Mouse (Mus musculus): ENCODE data around the gene Zfp273. TPM values are rescaled to one million over a fixed set of nuclear protein-coding genes. Genes with fewer than 3 reads are reported as not detected.
A peak's percentile ranks its signal among the peaks of the same experiment; 100 is the strongest.
"Not testable (repeated sequence)": the region's sequence is repeated elsewhere in the genome, so short reads cannot be mapped to it uniquely, and the experiment has no call there.

The Zfp273 gene
- polyA plus RNA-seq (2015; fragmentation: Nextera tagmentation; extraction: Ambion mirVana), result 1.3 and 1.4 TPM in 2 replicates

GRCm38 (mm10) chr13:67813710-67814660, at the start of gene Zfp273:
Gene Zfp273 (plus strand): TSS chr13:67813740.
- Histone ChIP-seq H3K36me3 (replicated peaks) (no peaks in the 10 kb centered on the region; the same call in 1 of the 2 replicates), H3K4me3 (replicated peaks) (peak within 1 kb of the TSS; percentile 75), H3K27ac (replicated peaks) (peak within 1 kb of the TSS; percentile 72), H3K4me2 (peak within 1 kb of the TSS; percentile 74), H3K4me1 (replicated peaks) (no peaks in the 10 kb centered on the region; the same call in 1 of the 2 replicates), H3K27me3 (no peaks in the 10 kb centered on the region), H3K9me3 (replicated peaks) (no peaks in the 10 kb centered on the region), H3K9ac (peak within 1 kb of the TSS; percentile 43)
- WGBS (ENCODE audit: insufficient replicate concordance), result 4% methylated on average over 31 of the region's 31 CpGs
- ATAC-seq (ENCODE audit: insufficient read depth), result peak; percentile 93

DNA sequence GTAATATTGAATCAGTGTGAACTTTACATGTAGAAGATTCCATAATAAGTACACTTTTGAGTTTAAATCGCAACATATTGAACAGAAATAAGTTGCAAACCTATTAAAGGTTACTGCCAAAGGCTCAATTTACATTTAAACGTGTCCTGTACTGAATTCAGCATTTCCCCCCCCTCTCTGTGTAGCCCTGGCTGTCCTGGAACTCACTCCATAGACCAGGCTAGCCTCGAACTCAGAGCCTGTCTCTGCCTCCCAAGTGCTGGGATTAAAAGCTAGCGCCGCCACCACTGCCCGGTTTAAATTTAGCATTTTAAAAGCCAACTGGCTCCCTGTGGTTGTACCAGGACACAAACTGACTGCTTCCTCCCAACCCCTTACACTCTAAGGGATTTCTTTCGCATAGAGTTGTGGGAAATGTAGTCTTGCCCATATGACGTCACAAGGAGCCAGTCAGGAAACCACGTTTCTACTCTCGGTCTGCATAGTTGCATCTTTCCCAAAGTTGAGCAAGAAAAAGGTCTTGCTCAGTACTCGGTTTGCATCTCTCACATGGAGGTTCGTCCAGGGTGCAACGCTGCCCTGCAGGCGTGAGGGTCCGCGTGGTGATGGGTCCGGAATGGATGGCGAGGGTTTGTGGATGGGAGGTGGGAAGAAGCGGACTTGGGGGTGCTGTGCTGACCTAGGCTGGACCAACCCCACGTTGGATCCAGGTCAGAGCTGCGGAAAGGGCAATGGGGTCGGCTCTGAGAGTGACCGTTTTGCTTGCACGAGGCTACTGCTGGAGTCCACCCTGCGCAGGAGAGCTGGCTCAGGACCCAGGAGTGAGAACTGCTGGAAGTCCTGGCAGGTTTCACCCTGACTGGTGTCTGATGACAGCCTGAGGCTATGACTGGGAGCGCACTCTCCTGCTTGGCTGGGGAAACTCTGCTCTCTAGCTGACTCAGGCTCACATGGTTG, 34.0 kb upstream of the Zfp273 start, which contains the start of gene Zfp493:
TSS of gene Zfp493 (plus strand) at position 429 of the 957 bp plus-strand sequence.
- 6% methylated on average over 26 of the region's 26 CpGs for WGBS (ENCODE audit: insufficient replicate concordance)
- Histone ChIP-seq H3K27me3 (no peaks in the 10 kb centered on the region), H3K36me3 (replicated peaks) (no peaks in the 10 kb centered on the region), H3K4me3 (replicated peaks) (peak within 1 kb of the TSS; percentile 67), H3K9ac (peak within 1 kb of the TSS; percentile 50; the same call in 1 of the 2 replicates), H3K27ac (replicated peaks) (no peak within 1 kb of the TSS), H3K4me2 (peak within 1 kb of the TSS; percentile 80), H3K9me3 (replicated peaks) (no peaks in the 10 kb centered on the region), H3K4me1 (replicated peaks) (peaks cover 9% of the 10 kb centered on the region)
- ATAC-seq (ENCODE audit: insufficient read depth), result peak; percentile 84

DNA sequence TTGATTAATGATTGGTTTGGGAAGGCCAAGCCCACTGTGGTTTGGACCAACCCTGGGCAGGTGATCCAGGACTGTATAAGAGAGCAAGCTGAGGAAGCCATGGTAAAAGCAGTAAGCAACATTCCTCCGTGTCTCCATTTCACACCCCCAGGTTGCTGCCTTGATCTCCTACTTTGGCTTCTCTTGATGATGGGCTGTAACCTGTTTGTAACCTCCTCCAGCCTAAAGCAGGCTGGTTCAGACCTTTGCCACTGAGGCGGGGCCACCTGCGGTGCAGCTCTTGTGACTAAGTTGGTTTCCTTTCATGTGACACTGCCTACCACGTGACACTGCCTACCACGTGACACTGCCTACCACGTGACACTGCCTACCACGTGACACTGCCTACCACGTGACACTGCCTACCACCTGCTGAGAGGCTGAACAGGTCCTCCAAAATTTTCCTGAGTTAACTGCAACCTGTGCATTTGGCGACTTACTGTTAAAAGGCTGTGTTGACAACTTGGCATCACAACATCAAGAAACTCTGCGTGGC, 21.6 kb upstream of the Zfp273 start:
- Histone ChIP-seq H3K4me3 (replicated peaks) (no peak overlapping the region), H3K27me3 (no peaks in the 10 kb centered on the region), H3K36me3 (replicated peaks) (no peaks in the 10 kb centered on the region), H3K9ac (no peak overlapping the region), H3K4me2 (no peak overlapping the region), H3K9me3 (replicated peaks) (no peaks in the 10 kb centered on the region), H3K27ac (replicated peaks) (no peak overlapping the region), H3K4me1 (replicated peaks) (no peaks in the 10 kb centered on the region)
- 74% methylated on average over 10 of the region's 10 CpGs for WGBS (ENCODE audit: insufficient replicate concordance)
- ATAC-seq (ENCODE audit: insufficient read depth), result no peak

DNA sequence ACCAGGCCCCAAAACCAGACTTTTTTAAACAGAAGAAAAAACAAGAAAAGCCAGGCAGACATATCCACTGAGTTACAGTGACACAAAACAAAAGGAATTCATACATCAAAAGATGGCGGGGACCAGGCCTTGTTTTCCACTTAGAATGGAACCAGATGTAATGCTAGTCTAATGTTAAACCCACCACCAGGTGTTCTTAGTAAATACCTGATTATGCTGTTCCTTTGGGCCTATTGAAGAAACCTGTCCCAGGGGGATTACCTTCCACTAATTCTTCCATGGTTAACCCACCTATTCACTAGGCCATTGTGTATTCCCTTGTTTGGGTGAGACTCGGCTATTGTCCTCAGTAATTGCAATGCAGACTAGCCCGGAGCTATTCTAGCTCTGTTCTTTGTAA, 14.9 kb upstream of the Zfp273 start:
- H3K4me3 ChIP-seq (replicated peaks), result no peak overlapping the region
- no peak overlapping the region for H3K27ac ChIP-seq (replicated peaks)
- H3K27me3 ChIP-seq, result no peaks in the 10 kb centered on the region
- H3K4me1 ChIP-seq (replicated peaks), result no peaks in the 10 kb centered on the region
- 64% methylated on average over 3 of the region's 3 CpGs for WGBS (ENCODE audit: insufficient replicate concordance)
- H3K4me2 ChIP-seq, result no peak overlapping the region
- no peaks in the 10 kb centered on the region for H3K9me3 ChIP-seq (replicated peaks)
- ATAC-seq (ENCODE audit: insufficient read depth), result no peak
- no peaks in the 10 kb centered on the region for H3K36me3 ChIP-seq (replicated peaks)
- no peak overlapping the region for H3K9ac ChIP-seq

GRCm38 (mm10) chr13:67799151-67799550, 14.4 kb upstream of the Zfp273 start:
- H3K9me3 ChIP-seq (replicated peaks); H3K27ac ChIP-seq (replicated peaks); ATAC-seq (ENCODE audit: insufficient read depth); H3K27me3 ChIP-seq; H3K9ac ChIP-seq; H3K4me3 ChIP-seq (replicated peaks); H3K4me2 ChIP-seq; H3K4me1 ChIP-seq (replicated peaks); H3K36me3 ChIP-seq (replicated peaks): not testable (repeated sequence)
- 57% methylated on average over 3 of the region's 3 CpGs for WGBS (ENCODE audit: insufficient replicate concordance)

- Histone ChIP-seq H3K36me3 (replicated peaks) (no peaks in the 10 kb centered on the region), H3K4me3 (replicated peaks) (no peak overlapping the region), H3K4me1 (replicated peaks) (no peaks in the 10 kb centered on the region; the same call in 1 of the 2 replicates), H3K9ac (no peak overlapping the region), H3K4me2 (no peak overlapping the region), H3K27me3 (no peaks in the 10 kb centered on the region), H3K27ac (replicated peaks) (no peak overlapping the region), H3K9me3 (replicated peaks) (no peaks in the 10 kb centered on the region)
- ATAC-seq (ENCODE audit: insufficient read depth), result no peak
- 36% methylated on average over 1 of the region's 1 CpGs for WGBS (ENCODE audit: insufficient replicate concordance)
Measured at GRCm38 (mm10) chr13:67811651-67812210, 1.8 kb upstream of the Zfp273 start.

GRCm38 (mm10) chr13:67812961-67813709, 405 bp upstream of the Zfp273 start:
- Histone ChIP-seq H3K27me3 (no peaks in the 10 kb centered on the region), H3K4me1 (replicated peaks) (no peaks in the 10 kb centered on the region; the same call in 1 of the 2 replicates), H3K4me3 (replicated peaks) (peak overlapping the region; percentile 75), H3K9ac (no peak overlapping the region), H3K36me3 (replicated peaks) (no peaks in the 10 kb centered on the region), H3K27ac (replicated peaks) (peak overlapping the region; percentile 72; the same call in 1 of the 2 replicates), H3K4me2 (peak overlapping the region; percentile 74), H3K9me3 (replicated peaks) (no peaks in the 10 kb centered on the region)
- WGBS (ENCODE audit: insufficient replicate concordance), result 67% methylated on average over 8 of the region's 8 CpGs
- ATAC-seq (ENCODE audit: insufficient read depth), result no peak

GRCm38 (mm10) chr13:67818636-67819035, 5.1 kb downstream of the Zfp273 start:
- no peaks in the 10 kb centered on the region for H3K9me3 ChIP-seq (replicated peaks)
- H3K4me1 ChIP-seq (replicated peaks), result no peaks in the 10 kb centered on the region; the same call in 1 of the 2 replicates
- H3K36me3 ChIP-seq (replicated peaks), result peaks cover 7% of the 10 kb centered on the region; the same call in 1 of the 2 replicates
- no peak overlapping the region for H3K9ac ChIP-seq
- no peak overlapping the region for H3K4me2 ChIP-seq
- no peak for ATAC-seq (ENCODE audit: insufficient read depth)
- H3K27ac ChIP-seq (replicated peaks), result no peak overlapping the region
- no peak overlapping the region for H3K4me3 ChIP-seq (replicated peaks)
- H3K27me3 ChIP-seq, result no peaks in the 10 kb centered on the region
- 60% methylated on average over 1 of the region's 1 CpGs for WGBS (ENCODE audit: insufficient replicate concordance)

GRCm38 (mm10) chr13:67830911-67831336, 17.4 kb downstream of the Zfp273 start, which contains the start of gene Gm10037:
Gene Gm10037 (plus strand): TSS chr13:67831106.
- ATAC-seq (ENCODE audit: insufficient read depth), result peak; percentile 57
- WGBS (ENCODE audit: insufficient replicate concordance), result 2% methylated on average over 14 of the region's 14 CpGs
- no peaks in the 10 kb centered on the region; the same call in 1 of the 2 replicates for H3K4me1 ChIP-seq (replicated peaks)
- H3K4me3 ChIP-seq (replicated peaks), result peak within 1 kb of the TSS; percentile 63
- H3K36me3 ChIP-seq (replicated peaks), result peaks cover 7% of the 10 kb centered on the region
- H3K9me3 ChIP-seq (replicated peaks), result no peaks in the 10 kb centered on the region
- H3K4me2 ChIP-seq, result peak within 1 kb of the TSS; percentile 66
- peak within 1 kb of the TSS; percentile 49 for H3K9ac ChIP-seq
- H3K27me3 ChIP-seq, result no peaks in the 10 kb centered on the region
- no peak within 1 kb of the TSS for H3K27ac ChIP-seq (replicated peaks)

DNA sequence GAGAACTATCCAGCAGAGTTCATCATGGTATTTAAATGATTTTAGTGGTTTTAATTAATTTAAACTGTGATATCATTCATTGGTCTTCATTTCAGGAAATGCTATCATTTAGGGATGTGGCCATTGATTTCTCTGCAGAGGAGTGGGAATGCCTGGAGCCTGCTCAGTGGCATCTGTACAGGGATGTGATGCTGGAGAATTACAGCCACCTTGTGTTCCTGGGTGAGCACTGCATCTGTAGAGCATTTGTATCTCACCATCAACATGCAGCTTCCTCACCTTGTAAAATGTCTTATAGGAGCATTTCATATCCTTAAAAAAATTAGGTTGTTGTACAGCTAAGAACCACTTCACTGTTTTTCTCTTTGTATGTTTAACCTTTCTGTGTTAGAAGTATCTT, 19.6 kb downstream of the Zfp273 start:
- H3K9ac ChIP-seq; H3K27ac ChIP-seq (replicated peaks); H3K4me1 ChIP-seq (replicated peaks); H3K4me2 ChIP-seq; H3K4me3 ChIP-seq (replicated peaks); H3K36me3 ChIP-seq (replicated peaks); H3K27me3 ChIP-seq; ATAC-seq (ENCODE audit: insufficient read depth); H3K9me3 ChIP-seq (replicated peaks): not testable (repeated sequence)

Measured in liver, embryonic 15.5 days (tissue).